Mouse (Mus musculus) thymus, adult 2 months (tissue): ENCODE measurements around the gene Dhx35. TPM values are rescaled to one million over a fixed set of nuclear protein-coding genes. Genes with fewer than 3 reads are reported as not detected.

Experiments used
- DNase-seq: peaks from one replicate; pipeline ENCODE4 v3.0.0; 2021
- H3K27ac ChIP-seq: fragments of 200-500 bp; 2 replicates; pipeline ENCODE4 v1.5.1; 2012; ENCODE audit warnings: low read length, control low read depth; ENCODE audit not compliant: control insufficient read depth, insufficient read depth
- H3K27me3 ChIP-seq: fragments of 200-500 bp; 2 replicates; pipeline ENCODE4 v1.6.1; 2012; ENCODE audit warnings: mild to moderate bottlenecking, low read length, moderate library complexity, mixed read lengths; ENCODE audit not compliant: control insufficient read depth, insufficient read depth
- H3K36me3 ChIP-seq: fragments of 200-500 bp; 2 replicates; pipeline ENCODE4 v1.6.1; 2012; ENCODE audit warnings: mild to moderate bottlenecking, low read length, moderate library complexity; ENCODE audit not compliant: control insufficient read depth, insufficient read depth
- H3K4me1 ChIP-seq: fragments of 200-500 bp; replicated peaks from 2 replicates; pipeline ENCODE4 v1.6.1; 2012; ENCODE audit warnings: low read length; ENCODE audit not compliant: control insufficient read depth, insufficient read depth
- H3K4me3 ChIP-seq: fragments of 200-500 bp; 2 replicates; pipeline ENCODE4 v1.5.1; 2012; ENCODE audit warnings: mild to moderate bottlenecking, low read length, control low read depth, moderate library complexity; ENCODE audit not compliant: control insufficient read depth, insufficient read depth
- CTCF ChIP-seq: fragments of 200-500 bp; IDR thresholded peaks from 2 replicates; pipeline ENCODE4 v1.5.1; 2012; ENCODE audit warnings: mild to moderate bottlenecking, control low read depth, low read length, moderate library complexity, borderline replicate concordance; ENCODE audit not compliant: control insufficient read depth, poor library complexity, insufficient read depth; ENCODE audit errors: extremely low read depth
- POLR2A ChIP-seq: fragments of 200-500 bp; IDR thresholded peaks from 2 replicates; pipeline ENCODE4 v1.6.1; 2012; ENCODE audit warnings: mild to moderate bottlenecking, low read length, control low read depth, moderate library complexity; ENCODE audit not compliant: control insufficient read depth, poor library complexity, insufficient read depth; ENCODE audit errors: extremely low read depth
- WGBS: fragments of 180-500 bp; shearing (Covaris S2); methylation state at CpG from one replicate; pipeline ENCODE4 v1.1.7; 2018; 5-methylcytosine and 5-hydroxymethylcytosine counted together
- polyA plus RNA-seq: library from polyadenylated mRNA; depleted of rRNA; stranded (reverse); fragments of >200 nt; gene quantifications from 2 replicates; pipeline ENCODE4 v1.2.3, GENCODE M21; 2012

The Dhx35 gene
- polyA plus RNA-seq, 1 experiment, result 29.9 TPM

GRCm38 (mm10) chr2:158799328-158799727, 4.7 kb downstream of the Dhx35 start:
- Histone ChIP-seq H3K4me3 (no peak overlapping the region), H3K4me1 (peaks cover 4% of the 10 kb centered on the region), H3K27me3 (no peaks in the 10 kb centered on the region), H3K27ac (no peak overlapping the region), H3K36me3 (peaks cover 7% of the 10 kb centered on the region; the same call in 1 of the 2 replicates)
- no peak for DNase-seq
- TF ChIP-seq POLR2A (no peak), CTCF (no peak)
- WGBS, result 88% methylated on average over 4 of the region's 4 CpGs

- Histone ChIP-seq H3K4me1 (no peaks in the 10 kb centered on the region), H3K27me3 (no peaks in the 10 kb centered on the region), H3K36me3 (peaks cover 7% of the 10 kb centered on the region; the same call in 1 of the 2 replicates), H3K4me3 (no peak overlapping the region), H3K27ac (no peak overlapping the region)
- no peak for DNase-seq
- 98% methylated on average over 8 of the region's 8 CpGs for WGBS
- TF ChIP-seq POLR2A, result no peak
- no peak for TF ChIP-seq CTCF
These were observed 6.2 kb downstream of the Dhx35 start for GRCm38 (mm10) chr2:158800788-158801187.

- TF ChIP-seq CTCF (no peak), POLR2A (no peak)
- no peak overlapping the region for H3K4me3 ChIP-seq
- H3K27me3 ChIP-seq, result no peaks in the 10 kb centered on the region
- H3K27ac ChIP-seq, result no peak overlapping the region
- WGBS, result 94% methylated on average over 8 of the region's 8 CpGs
- no peak for DNase-seq
- H3K36me3 ChIP-seq, result peaks cover 7% of the 10 kb centered on the region; the same call in 1 of the 2 replicates
- no peaks in the 10 kb centered on the region for H3K4me1 ChIP-seq
These were observed 9.0 kb downstream of the Dhx35 start for GRCm38 (mm10) chr2:158803575-158803974.

GRCm38 (mm10) chr2:158815686-158816085, 21.1 kb downstream of the Dhx35 start:
- no peaks in the 10 kb centered on the region for H3K4me1 ChIP-seq
- H3K27ac ChIP-seq, result no peak overlapping the region
- DNase-seq, result no peak
- TF ChIP-seq CTCF (no peak), POLR2A (no peak)
- H3K27me3 ChIP-seq, result no peaks in the 10 kb centered on the region
- H3K36me3 ChIP-seq, result no peaks in the 10 kb centered on the region; the same call in 1 of the 2 replicates
- H3K4me3 ChIP-seq, result no peak overlapping the region

- TF ChIP-seq POLR2A (no peak), CTCF (no peak)
- no peaks in the 10 kb centered on the region; the same call in 1 of the 2 replicates for H3K36me3 ChIP-seq
- no peak overlapping the region for H3K4me3 ChIP-seq
- WGBS, result 90% methylated on average over 4 of the region's 4 CpGs
- H3K4me1 ChIP-seq, result no peaks in the 10 kb centered on the region
- no peak overlapping the region for H3K27ac ChIP-seq
- H3K27me3 ChIP-seq, result no peaks in the 10 kb centered on the region
- DNase-seq, result no peak
These were observed 21.6 kb downstream of the Dhx35 start for GRCm38 (mm10) chr2:158816239-158816638.

- Histone ChIP-seq H3K27ac (no peak overlapping the region), H3K4me1 (no peaks in the 10 kb centered on the region), H3K27me3 (no peaks in the 10 kb centered on the region), H3K4me3 (no peak overlapping the region), H3K36me3 (no peaks in the 10 kb centered on the region; the same call in 1 of the 2 replicates)
- 96% methylated on average over 8 of the region's 8 CpGs for WGBS
- no peak for DNase-seq
- TF ChIP-seq POLR2A, result no peak
- no peak for TF ChIP-seq CTCF
These were observed 23.1 kb downstream of the Dhx35 start for GRCm38 (mm10) chr2:158817708-158818107.

GRCm38 (mm10) chr2:158828124-158828523, 33.5 kb downstream of the Dhx35 start:
- H3K27me3 ChIP-seq, result no peaks in the 10 kb centered on the region
- DNase-seq, result no peak
- TF ChIP-seq POLR2A (no peak), CTCF (no peak)
- no peaks in the 10 kb centered on the region for H3K4me1 ChIP-seq
- no peaks in the 10 kb centered on the region for H3K36me3 ChIP-seq
- H3K27ac ChIP-seq, result no peak overlapping the region
- WGBS, result 93% methylated on average over 2 of the region's 2 CpGs
- H3K4me3 ChIP-seq, result no peak overlapping the region
